Mouse (Mus musculus): ENCODE results near the gene Trpm1.

Gene Trpm1

GRCm38 (mm10) chr7:64163086-64163485, 9.5 kb downstream of the Trpm1 start:
- in situ Hi-C loops (cut with MboI) = loop anchor here (25.0 kb wide), 1 partner anchor 574 kb away; no protein-coding TSS in a partner anchor

GRCm38 (mm10) chr7:64163890-64164289, 10.3 kb downstream of the Trpm1 start:
- in situ Hi-C loops (cut with MboI) = loop anchor here (25.0 kb wide), 1 partner anchor 573 kb away; no protein-coding TSS in a partner anchor

GRCm38 (mm10) chr7:64164997-64165396, 11.4 kb downstream of the Trpm1 start:
- in situ Hi-C loops (cut with MboI) = loop anchor here (25.0 kb wide), 1 partner anchor 572 kb away; no protein-coding TSS in a partner anchor

GRCm38 (mm10) chr7:64166025-64166424, 12.4 kb downstream of the Trpm1 start:
- in situ Hi-C loops (cut with MboI) = loop anchor here (25.0 kb wide), 1 partner anchor 571 kb away; no protein-coding TSS in a partner anchor

- in situ Hi-C loops (cut with MboI) = loop anchor here (25.0 kb wide), 1 partner anchor 571 kb away; no protein-coding TSS in a partner anchor
These were observed 13.1 kb downstream of the Trpm1 start for GRCm38 (mm10) chr7:64166724-64167123.

GRCm38 (mm10) chr7:64179310-64179709, 25.7 kb downstream of the Trpm1 start:
- in situ Hi-C loops (cut with MboI) = no loop called here

GRCm38 (mm10) chr7:64185203-64185931, 31.7 kb downstream of the Trpm1 start:
- in situ Hi-C loops (cut with MboI) = no loop called here

GRCm38 (mm10) chr7:64185932-64186312, 32.3 kb downstream of the Trpm1 start:
- in situ Hi-C loops (cut with MboI) = no loop called here

GRCm38 (mm10) chr7:64192261-64192943, 38.8 kb downstream of the Trpm1 start:
- in situ Hi-C loops (cut with MboI) = no loop called here

- in situ Hi-C loops (cut with MboI) = no loop called here
These were observed 39.8 kb downstream of the Trpm1 start for GRCm38 (mm10) chr7:64193476-64193875.

- in situ Hi-C loops (cut with MboI) = no loop called here
These were observed 42.5 kb downstream of the Trpm1 start for GRCm38 (mm10) chr7:64196114-64196513.

GRCm38 (mm10) chr7:64208700-64209099, 55.1 kb downstream of the Trpm1 start:
- in situ Hi-C loops (cut with MboI) = no loop called here

- in situ Hi-C loops (cut with MboI) = no loop called here
These were observed 59.2 kb downstream of the Trpm1 start for GRCm38 (mm10) chr7:64212870-64213269.

GRCm38 (mm10) chr7:64214066-64214465, 60.4 kb downstream of the Trpm1 start:
- in situ Hi-C loops (cut with MboI) = no loop called here

- in situ Hi-C loops (cut with MboI) = no loop called here
These were observed 62.0 kb downstream of the Trpm1 start for GRCm38 (mm10) chr7:64215613-64216012.

GRCm38 (mm10) chr7:64217428-64217827, 63.8 kb downstream of the Trpm1 start:
- in situ Hi-C loops (cut with MboI) = no loop called here

- in situ Hi-C loops (cut with MboI) = no loop called here
These were observed 66.1 kb downstream of the Trpm1 start for GRCm38 (mm10) chr7:64219765-64220164.

- in situ Hi-C loops (cut with MboI) = no loop called here
These were observed 69.6 kb downstream of the Trpm1 start for GRCm38 (mm10) chr7:64223215-64223614.

GRCm38 (mm10) chr7:64226339-64227194, 72.9 kb downstream of the Trpm1 start:
- in situ Hi-C loops (cut with MboI) = no loop called here

GRCm38 (mm10) chr7:64227586-64227985, 74.0 kb downstream of the Trpm1 start:
- in situ Hi-C loops (cut with MboI) = no loop called here

- in situ Hi-C loops (cut with MboI) = no loop called here
These were observed 74.7 kb downstream of the Trpm1 start for GRCm38 (mm10) chr7:64228300-64228699.

GRCm38 (mm10) chr7:64229911-64230310, 76.3 kb downstream of the Trpm1 start:
- in situ Hi-C loops (cut with MboI) = no loop called here

Data from mature B cell (primary cell).